ENCODE assay signal across 14 mouse cellular contexts in the genomic region with DNA sequence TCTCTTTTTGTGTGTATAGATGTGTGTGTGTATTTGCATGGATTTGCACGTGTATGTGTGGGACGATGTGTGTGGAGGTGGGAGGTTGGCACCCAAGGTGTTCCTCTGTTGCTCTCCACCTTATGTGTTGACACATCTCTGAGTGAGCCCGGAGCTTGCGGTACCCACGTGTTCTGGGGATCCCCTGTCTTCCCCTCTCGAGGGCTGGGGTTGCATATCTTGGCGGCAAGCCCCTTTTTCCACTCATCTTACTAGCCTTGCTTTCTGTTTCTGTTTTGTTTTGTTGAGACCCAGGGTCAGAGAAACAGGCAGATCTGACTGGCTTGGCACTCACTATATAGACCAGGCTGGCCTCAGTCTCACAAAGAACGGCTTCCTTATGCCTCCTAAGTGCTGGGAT.
"Had no signal": no experiment of that assay in that cellular context is flagged by ENCODE, and none has a peak within 500 bp of the region (broad histone marks: within the 10 kb centered on the region; RNA-seq: fewer than 3 reads in every experiment).

No protein-coding gene starts in this region.

- H3K27me3 ChIP-seq: midbrain, embryonic 12.5 days; midbrain, embryonic 15.5 days; neural tube, embryonic 12.5 days; stomach, embryonic 15.5 days had no signal

- H3K27ac ChIP-seq: midbrain, embryonic 10.5 days; midbrain, embryonic 12.5 days; midbrain, embryonic 15.5 days; neural tube, embryonic 12.5 days; stomach, embryonic 15.5 days; stomach, postnatal 0 days had no signal

- H3K9ac ChIP-seq: lung, embryonic 14.5 days; midbrain, embryonic 12.5 days; midbrain, embryonic 15.5 days; neural tube, embryonic 12.5 days; stomach, embryonic 15.5 days had no signal

- H3K36me3 ChIP-seq: midbrain, embryonic 10.5 days; midbrain, embryonic 12.5 days; midbrain, embryonic 15.5 days; neural tube, embryonic 12.5 days; stomach, embryonic 15.5 days had no signal

- H3K9me3 ChIP-seq: midbrain, embryonic 10.5 days; midbrain, embryonic 12.5 days; midbrain, embryonic 15.5 days; neural tube, embryonic 12.5 days; stomach, embryonic 15.5 days had no signal

- DNase-seq: lung, adult 18-20 months; lung, embryonic 14.5 days; lung, postnatal 10 days; lung, postnatal 4 days; right cerebral cortex, postnatal 14 days; thymus, adult 18-20 months; thymus, postnatal 25 days; thymus, postnatal 4 days had no signal

- H3K4me3 ChIP-seq: midbrain, embryonic 10.5 days; midbrain, embryonic 12.5 days; midbrain, embryonic 15.5 days; neural tube, embryonic 12.5 days; stomach, embryonic 15.5 days had no signal

- H3K4me2 ChIP-seq: lung, embryonic 14.5 days; midbrain, embryonic 12.5 days; midbrain, embryonic 15.5 days; neural tube, embryonic 12.5 days; stomach, embryonic 15.5 days had no signal

- ATAC-seq: midbrain, embryonic 15.5 days had no signal

- H3K4me1 ChIP-seq: midbrain, embryonic 12.5 days; midbrain, embryonic 15.5 days; neural tube, embryonic 12.5 days; stomach, embryonic 15.5 days had no signal
